Mouse (Mus musculus): Measurements from ENCODE around the gene Mag. TPM values are rescaled to one million over a fixed set of nuclear protein-coding genes. Genes with fewer than 3 reads are reported as not detected.
"Not testable (repeated sequence)": the region's sequence is repeated elsewhere in the genome, so short reads cannot be mapped to it uniquely, and the experiment has no call there.

The Mag gene
- total RNA-seq, 1 experiment, result 0.22 TPM

GRCm38 (mm10) chr7:30924071-30924470 lies 9.4 kb upstream of the Mag start:
- TF ChIP-seq MAFK (IDR thresholded peaks at IDR 0.05; ENCODE audit: insufficient read depth, low read depth, low read length) (no peak), ZC3H11A (IDR thresholded peaks at IDR 0.05; ENCODE audit: borderline replicate concordance, low read depth, low read length) (no peak), ZNF384 (IDR thresholded peaks at IDR 0.05; ENCODE audit: low read depth, low read length) (no peak), CHD2 (IDR thresholded peaks at IDR 0.05; ENCODE audit: low read depth, low read length) (no peak), HCFC1 (IDR thresholded peaks at IDR 0.05; ENCODE audit: borderline replicate concordance, insufficient read depth, low read length) (no peak)
- Histone ChIP-seq H3K36me3 (ENCODE audit: control insufficient read depth, insufficient read depth, low read length, poor library complexity, severe bottlenecking) (no peaks in the 10 kb centered on the region), H3K27ac (ENCODE audit: insufficient read depth, low read depth, low read length, poor library complexity, severe bottlenecking) (no peak overlapping the region), H3K4me3 (ENCODE audit: insufficient read depth in 1 of 2, low read depth in 1 of 2, low read length in 2 of 2, poor library complexity in 1 of 2, severe bottlenecking in 1 of 2) (no peak overlapping the region), H3K4me1 (ENCODE audit: control insufficient read depth in 2 of 2, insufficient read depth in 2 of 2, low read length in 2 of 2, poor library complexity in 1 of 2) (no peaks in the 10 kb centered on the region), H3K9me3 (ENCODE audit: control insufficient read depth, insufficient read depth, low read depth, low read length) (no peaks in the 10 kb centered on the region), H3K9ac (ENCODE audit: insufficient read depth, low read depth, low read length, poor library complexity, severe bottlenecking) (no peak overlapping the region)
- no peak for DNase-seq (ENCODE audit: low read depth, low spot score)
- in situ Hi-C loops (cut with MboI; ENCODE audit: low sequenced_read_pairs in 2 of 2, unreplicated experiment in 2 of 2), result no loop called here

- H3K27ac ChIP-seq (ENCODE audit: insufficient read depth, low read depth, low read length, poor library complexity, severe bottlenecking); in situ Hi-C loops (cut with MboI; ENCODE audit: low sequenced_read_pairs in 2 of 2, unreplicated experiment in 2 of 2); H3K4me1 ChIP-seq (ENCODE audit: control insufficient read depth in 2 of 2, insufficient read depth in 2 of 2, low read length in 2 of 2, poor library complexity in 1 of 2); H3K36me3 ChIP-seq (ENCODE audit: control insufficient read depth, insufficient read depth, low read length, poor library complexity, severe bottlenecking); H3K4me3 ChIP-seq (ENCODE audit: insufficient read depth in 1 of 2, low read depth in 1 of 2, low read length in 2 of 2, poor library complexity in 1 of 2, severe bottlenecking in 1 of 2); H3K9me3 ChIP-seq (ENCODE audit: control insufficient read depth, insufficient read depth, low read depth, low read length); H3K9ac ChIP-seq (ENCODE audit: insufficient read depth, low read depth, low read length, poor library complexity, severe bottlenecking); DNase-seq (ENCODE audit: low read depth, low spot score): not testable (repeated sequence)
These were observed 7.8 kb upstream of the Mag start for GRCm38 (mm10) chr7:30922490-30922889.

GRCm38 (mm10) chr7:30920217-30920616 lies 5.5 kb upstream of the Mag start:
- Histone ChIP-seq H3K4me3 (ENCODE audit: insufficient read depth in 1 of 2, low read depth in 1 of 2, low read length in 2 of 2, poor library complexity in 1 of 2, severe bottlenecking in 1 of 2) (no peak overlapping the region), H3K36me3 (ENCODE audit: control insufficient read depth, insufficient read depth, low read length, poor library complexity, severe bottlenecking) (no peaks in the 10 kb centered on the region), H3K4me1 (ENCODE audit: control insufficient read depth in 2 of 2, insufficient read depth in 2 of 2, low read length in 2 of 2, poor library complexity in 1 of 2) (peaks cover 5 to 14% of the 10 kb centered on the region in 2 experiments; a peak in 3 of 4 replicates), H3K27ac (ENCODE audit: insufficient read depth, low read depth, low read length, poor library complexity, severe bottlenecking) (no peak overlapping the region), H3K9ac (ENCODE audit: insufficient read depth, low read depth, low read length, poor library complexity, severe bottlenecking) (no peak overlapping the region), H3K9me3 (ENCODE audit: control insufficient read depth, insufficient read depth, low read depth, low read length) (no peaks in the 10 kb centered on the region)
- TF ChIP-seq MAFK (IDR thresholded peaks at IDR 0.05; ENCODE audit: insufficient read depth, low read depth, low read length) (no peak), ZC3H11A (IDR thresholded peaks at IDR 0.05; ENCODE audit: borderline replicate concordance, low read depth, low read length) (no peak), ZNF384 (IDR thresholded peaks at IDR 0.05; ENCODE audit: low read depth, low read length) (no peak), CHD2 (IDR thresholded peaks at IDR 0.05; ENCODE audit: low read depth, low read length) (no peak), HCFC1 (IDR thresholded peaks at IDR 0.05; ENCODE audit: borderline replicate concordance, insufficient read depth, low read length) (no peak)
- peak; percentile 36 for DNase-seq (ENCODE audit: low read depth, low spot score)
- in situ Hi-C loops (cut with MboI; ENCODE audit: low sequenced_read_pairs in 2 of 2, unreplicated experiment in 2 of 2), result no loop called here

GRCm38 (mm10) chr7:30917219-30917618 lies 2.5 kb upstream of the Mag start:
- in situ Hi-C loops (cut with MboI; ENCODE audit: low sequenced_read_pairs in 2 of 2, unreplicated experiment in 2 of 2), result no loop called here
- no peak for DNase-seq (ENCODE audit: low read depth, low spot score)
- no peaks in the 10 kb centered on the region for H3K36me3 ChIP-seq (ENCODE audit: control insufficient read depth, insufficient read depth, low read length, poor library complexity, severe bottlenecking)
- TF ChIP-seq CHD2 (IDR thresholded peaks at IDR 0.05; ENCODE audit: low read depth, low read length) (no peak), MAFK (IDR thresholded peaks at IDR 0.05; ENCODE audit: insufficient read depth, low read depth, low read length) (no peak), ZC3H11A (IDR thresholded peaks at IDR 0.05; ENCODE audit: borderline replicate concordance, low read depth, low read length) (no peak), HCFC1 (IDR thresholded peaks at IDR 0.05; ENCODE audit: borderline replicate concordance, insufficient read depth, low read length) (no peak)
- peaks cover 5 to 15% of the 10 kb centered on the region in 2 experiments; a peak in 3 of 4 replicates for H3K4me1 ChIP-seq (ENCODE audit: control insufficient read depth in 2 of 2, insufficient read depth in 2 of 2, low read length in 2 of 2, poor library complexity in 1 of 2)
- no peak overlapping the region for H3K4me3 ChIP-seq (ENCODE audit: insufficient read depth in 1 of 2, low read depth in 1 of 2, low read length in 2 of 2, poor library complexity in 1 of 2, severe bottlenecking in 1 of 2)
- no peak overlapping the region for H3K27ac ChIP-seq (ENCODE audit: insufficient read depth, low read depth, low read length, poor library complexity, severe bottlenecking)
- no peaks in the 10 kb centered on the region for H3K9me3 ChIP-seq (ENCODE audit: control insufficient read depth, insufficient read depth, low read depth, low read length)
- H3K9ac ChIP-seq (ENCODE audit: insufficient read depth, low read depth, low read length, poor library complexity, severe bottlenecking), result no peak overlapping the region

GRCm38 (mm10) chr7:30916713-30917112 lies 2.0 kb upstream of the Mag start:
- Histone ChIP-seq H3K36me3 (ENCODE audit: control insufficient read depth, insufficient read depth, low read length, poor library complexity, severe bottlenecking) (no peaks in the 10 kb centered on the region), H3K27ac (ENCODE audit: insufficient read depth, low read depth, low read length, poor library complexity, severe bottlenecking) (no peak overlapping the region), H3K9me3 (ENCODE audit: control insufficient read depth, insufficient read depth, low read depth, low read length) (no peaks in the 10 kb centered on the region), H3K4me3 (ENCODE audit: insufficient read depth in 1 of 2, low read depth in 1 of 2, low read length in 2 of 2, poor library complexity in 1 of 2, severe bottlenecking in 1 of 2) (no peak overlapping the region), H3K9ac (ENCODE audit: insufficient read depth, low read depth, low read length, poor library complexity, severe bottlenecking) (no peak overlapping the region), H3K4me1 (ENCODE audit: control insufficient read depth in 2 of 2, insufficient read depth in 2 of 2, low read length in 2 of 2, poor library complexity in 1 of 2) (peaks cover 5 to 15% of the 10 kb centered on the region in 2 experiments; a peak in 3 of 4 replicates)
- TF ChIP-seq ZNF384 (IDR thresholded peaks at IDR 0.05; ENCODE audit: low read depth, low read length), result no peak
- TF ChIP-seq CHD2 (IDR thresholded peaks at IDR 0.05; ENCODE audit: low read depth, low read length), result no peak
- TF ChIP-seq MAFK (IDR thresholded peaks at IDR 0.05; ENCODE audit: insufficient read depth, low read depth, low read length), result no peak
- no peak for TF ChIP-seq ZC3H11A (IDR thresholded peaks at IDR 0.05; ENCODE audit: borderline replicate concordance, low read depth, low read length)
- no peak for TF ChIP-seq HCFC1 (IDR thresholded peaks at IDR 0.05; ENCODE audit: borderline replicate concordance, insufficient read depth, low read length)
- in situ Hi-C loops (cut with MboI; ENCODE audit: low sequenced_read_pairs in 2 of 2, unreplicated experiment in 2 of 2), result no loop called here
- no peak for DNase-seq (ENCODE audit: low read depth, low spot score)
